Mouse (Mus musculus) limb, embryonic 14.5 days (tissue): ENCODE results near the gene Acbd3. TPM values are rescaled to one million over a fixed set of nuclear protein-coding genes. Genes with fewer than 3 reads are reported as not detected.

Source experiments
- ATAC-seq: fragments of 200-750 bp; cut with Nextera tagmentation; 2 replicates; pipeline ENCODE4 v1.8.0; 2017; ENCODE audit warnings: low read depth, moderate number of reproducible peaks, moderate TSS enrichment; ENCODE audit not compliant: low FRiP score
- DNase-seq: peaks from one replicate; pipeline ENCODE4 v3.0.0-alpha.2; 2015; ENCODE audit warnings: low spot score
- H3K27ac ChIP-seq: fragments of 300-500 bp; sonication (generic); replicated peaks from 2 replicates; pipeline ENCODE4 v1.5.1; 2014; ENCODE audit warnings: low read depth, mild to moderate bottlenecking, low read length, moderate library complexity, mixed read lengths
- H3K27me3 ChIP-seq: fragments of 300-500 bp; sonication (generic); 2 replicates; pipeline ENCODE4 v1.6.1; 2014; ENCODE audit warnings: low read length, mixed read lengths; ENCODE audit not compliant: control insufficient read depth, insufficient read depth
- H3K36me3 ChIP-seq: fragments of 300-500 bp; sonication (generic); 2 replicates; pipeline ENCODE4 v1.6.1; 2014; ENCODE audit warnings: mild to moderate bottlenecking, low read length, moderate library complexity, mixed read lengths; ENCODE audit not compliant: control insufficient read depth, insufficient read depth
- H3K4me1 ChIP-seq: fragments of 300-500 bp; sonication (generic); 2 replicates; pipeline ENCODE4 v1.6.1; 2014; ENCODE audit warnings: antibody characterized with exemption, low read length, mixed read lengths; ENCODE audit not compliant: control insufficient read depth, insufficient read depth
- H3K4me2 ChIP-seq: fragments of 300-500 bp; sonication (generic); replicated peaks from 2 replicates; pipeline ENCODE4 v1.6.1; 2014; ENCODE audit warnings: low read depth, mild to moderate bottlenecking, low read length, moderate library complexity; ENCODE audit not compliant: severe bottlenecking
- H3K4me3 ChIP-seq: fragments of 300-500 bp; sonication (generic); replicated peaks from 2 replicates; pipeline ENCODE4 v1.5.1; 2014; ENCODE audit warnings: low read length
- H3K9ac ChIP-seq: fragments of 300-500 bp; sonication (generic); 2 replicates; pipeline ENCODE4 v1.6.1; 2014; ENCODE audit warnings: mild to moderate bottlenecking, low read depth, low read length, moderate library complexity; ENCODE audit not compliant: severe bottlenecking
- H3K9me3 ChIP-seq: fragments of 300-500 bp; sonication (generic); 2 replicates; pipeline ENCODE4 v1.6.1; 2016; ENCODE audit warnings: low read length; ENCODE audit not compliant: control insufficient read depth
- POLR2A ChIP-seq: fragments of 200-500 bp; IDR thresholded peaks from 2 replicates; pipeline ENCODE4 v1.8.0; 2012; ENCODE audit warnings: inconsistent platforms, mild to moderate bottlenecking, moderate library complexity, borderline replicate concordance; ENCODE audit not compliant: insufficient read depth, insufficient read length; ENCODE audit errors: extremely low read depth
- WGBS: fragments of 180-500 bp; shearing (Covaris S2); extraction: QIAGEN DNeasy Blood & Tissue Kit; methylation state at CpG from one replicate; pipeline ENCODE4 v1.1.7; 2014; 5-methylcytosine and 5-hydroxymethylcytosine counted together
- polyA plus RNA-seq, 2 experiments: library from polyadenylated mRNA; depleted of rRNA in 1 of 2; stranded (reverse) in 1 of 2; unstranded in 1 of 2; fragments of >200 nt; fragmentation: Nextera tagmentation in 1 of 2; extraction: Ambion mirVana in 1 of 2; gene quantifications; 2 replicates each; pipeline versions ENCODE4 v1.2.1 to v1.2.3; 2012 to 2014

Acbd3 gene
- polyA plus RNA-seq, 2 experiments = 29.4 to 41.9 TPM

- H3K4me3 ChIP-seq = no peak overlapping the region
- no peaks in the 10 kb centered on the region for H3K27me3 ChIP-seq
- no peak for TF ChIP-seq POLR2A
- H3K4me2 ChIP-seq = no peak overlapping the region
- 61% methylated on average over 3 of the region's 3 CpGs for WGBS
- DNase-seq (no peak), ATAC-seq (no peak)
- H3K36me3 ChIP-seq = no peaks in the 10 kb centered on the region
- no peaks in the 10 kb centered on the region for H3K9me3 ChIP-seq
- H3K4me1 ChIP-seq = peaks cover 7% of the 10 kb centered on the region; the same call in 1 of the 2 replicates
- H3K27ac ChIP-seq = no peak overlapping the region
- H3K9ac ChIP-seq = no peak overlapping the region
Measured at GRCm38 (mm10) chr1:180774664-180775063, 48.8 kb downstream of the Acbd3 start.

- H3K27ac ChIP-seq = no peak overlapping the region
- no peak overlapping the region for H3K4me3 ChIP-seq
- no peaks in the 10 kb centered on the region for H3K27me3 ChIP-seq
- H3K4me2 ChIP-seq = no peak overlapping the region
- peaks cover 7% of the 10 kb centered on the region; the same call in 1 of the 2 replicates for H3K4me1 ChIP-seq
- H3K9me3 ChIP-seq = no peaks in the 10 kb centered on the region
- TF ChIP-seq POLR2A = no peak
- 83% methylated on average over 10 of the region's 10 CpGs for WGBS
- ATAC-seq (no peak), DNase-seq (no peak)
- H3K36me3 ChIP-seq = no peaks in the 10 kb centered on the region
- no peak overlapping the region for H3K9ac ChIP-seq
Measured at GRCm38 (mm10) chr1:180775317-180775716, 49.5 kb downstream of the Acbd3 start.

GRCm38 (mm10) chr1:180775849-180776493 lies 50.1 kb downstream of the Acbd3 start:
- peaks cover 7% of the 10 kb centered on the region; the same call in 1 of the 2 replicates for H3K4me1 ChIP-seq
- H3K4me2 ChIP-seq = no peak overlapping the region
- no peak overlapping the region for H3K27ac ChIP-seq
- H3K27me3 ChIP-seq = no peaks in the 10 kb centered on the region
- ATAC-seq (no peak), DNase-seq (no peak)
- no peak for TF ChIP-seq POLR2A
- H3K9ac ChIP-seq = no peak overlapping the region
- H3K4me3 ChIP-seq = no peak overlapping the region
- 56% methylated on average over 6 of the region's 6 CpGs for WGBS
- H3K9me3 ChIP-seq = no peaks in the 10 kb centered on the region
- no peaks in the 10 kb centered on the region for H3K36me3 ChIP-seq

GRCm38 (mm10) chr1:180776494-180776893 lies 50.7 kb downstream of the Acbd3 start:
- Histone ChIP-seq H3K9ac (no peak overlapping the region), H3K4me1 (peaks cover 7% of the 10 kb centered on the region; the same call in 1 of the 2 replicates), H3K27ac (no peak overlapping the region; the same call in 1 of the 2 replicates), H3K4me3 (no peak overlapping the region), H3K4me2 (no peak overlapping the region), H3K27me3 (no peaks in the 10 kb centered on the region), H3K9me3 (no peaks in the 10 kb centered on the region), H3K36me3 (no peaks in the 10 kb centered on the region)
- no peak for TF ChIP-seq POLR2A
- ATAC-seq = no peak
- 85% methylated on average over 6 of the region's 6 CpGs for WGBS
- DNase-seq = no peak

GRCm38 (mm10) chr1:180777289-180777659 lies 51.4 kb downstream of the Acbd3 start:
- TF ChIP-seq POLR2A = no peak
- ATAC-seq (peak; percentile 31), DNase-seq (no peak)
- no peaks in the 10 kb centered on the region for H3K9me3 ChIP-seq
- H3K36me3 ChIP-seq = no peaks in the 10 kb centered on the region
- H3K27me3 ChIP-seq = no peaks in the 10 kb centered on the region
- H3K27ac ChIP-seq = peak overlapping the region; percentile 93
- H3K4me3 ChIP-seq = peak overlapping the region; percentile 61
- peak overlapping the region; percentile 80 for H3K4me2 ChIP-seq
- peak overlapping the region; percentile 77 for H3K9ac ChIP-seq
- 5% methylated on average over 10 of the region's 10 CpGs for WGBS
- peaks cover 7% of the 10 kb centered on the region; the same call in 1 of the 2 replicates for H3K4me1 ChIP-seq
